Mouse (Mus musculus): ENCODE measurements around the gene Gm3448. TPM values are rescaled to one million over a fixed set of nuclear protein-coding genes. Genes with fewer than 3 reads are reported as not detected.
"Not testable (repeated sequence)": the region's sequence is repeated elsewhere in the genome, so short reads cannot be mapped to it uniquely, and the experiment has no call there.

The Gm3448 gene
- polyA plus RNA-seq, 1 experiment = 0.14 TPM

DNA sequence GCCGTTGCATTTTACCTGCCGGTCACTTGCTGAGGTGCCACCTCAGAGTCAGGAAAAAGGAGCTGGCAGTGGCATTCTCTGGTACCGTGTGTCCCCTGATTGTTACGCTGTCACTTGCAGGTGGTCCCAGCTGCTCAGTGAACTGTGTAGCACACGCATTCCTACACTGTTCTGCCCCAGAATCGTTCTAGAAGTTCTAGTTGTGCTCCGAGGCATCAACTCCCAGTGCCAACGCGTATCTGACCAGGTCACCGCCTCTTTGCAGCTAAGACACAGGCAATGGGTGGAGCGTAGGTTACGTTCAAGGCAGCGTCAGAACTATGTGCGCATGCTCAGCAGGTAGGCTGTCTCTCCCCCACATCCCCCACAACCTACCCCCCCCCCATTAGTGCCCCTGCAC, 18.3 kb upstream of the Gm3448 start:
- no peak for TF ChIP-seq CTCF (IDR thresholded peaks at IDR 0.05; ENCODE audit: extremely low read depth, insufficient read length, insufficient replicate concordance, low read depth, low read length)
- TF ChIP-seq POLR2A (IDR thresholded peaks at IDR 0.05; ENCODE audit: low read depth, low read length) = no peak
- Histone ChIP-seq H3K36me3 (ENCODE audit: control insufficient read depth, insufficient read depth, low read length) (peaks cover 43% of the 10 kb centered on the region), H3K4me3 (ENCODE audit: low read depth, low read length) (no peak overlapping the region), H3K27ac (ENCODE audit: insufficient read depth, low read depth, low read length) (no peak overlapping the region), H3K27me3 (ENCODE audit: control insufficient read depth, insufficient read depth, low read length) (no peaks in the 10 kb centered on the region), H3K4me1 (ENCODE audit: control insufficient read depth, insufficient read depth, insufficient read length, low read length) (no peaks in the 10 kb centered on the region)
- 94% methylated on average over 14 of the region's 14 CpGs for WGBS

DNA sequence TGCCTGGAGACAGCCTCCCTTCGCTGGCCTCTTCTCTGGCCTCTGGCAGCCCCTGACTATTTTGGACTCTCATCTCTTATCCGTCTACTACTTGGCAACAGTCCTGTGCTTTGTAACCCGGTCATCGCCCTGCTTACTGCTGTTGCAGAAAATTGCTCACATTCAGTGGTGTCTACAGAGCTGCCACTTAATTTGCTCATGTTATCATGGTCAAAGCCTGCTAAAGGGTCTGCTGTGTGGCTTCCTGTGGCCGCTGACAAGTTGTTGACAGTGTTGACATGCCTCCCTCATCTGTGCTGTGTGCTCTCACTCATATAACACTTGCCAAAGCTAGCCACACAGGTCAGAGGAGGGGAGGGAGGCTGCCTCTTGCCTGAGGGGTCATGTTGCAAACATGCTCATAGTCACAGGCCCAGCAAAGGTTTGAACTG, 16.8 kb upstream of the Gm3448 start:
- TF ChIP-seq POLR2A (IDR thresholded peaks at IDR 0.05; ENCODE audit: low read depth, low read length) (no peak), CTCF (IDR thresholded peaks at IDR 0.05; ENCODE audit: extremely low read depth, insufficient read length, insufficient replicate concordance, low read depth, low read length) (no peak)
- H3K4me1 ChIP-seq (ENCODE audit: control insufficient read depth, insufficient read depth, insufficient read length, low read length) = no peaks in the 10 kb centered on the region
- H3K36me3 ChIP-seq (ENCODE audit: control insufficient read depth, insufficient read depth, low read length) = peaks cover 43% of the 10 kb centered on the region
- H3K27me3 ChIP-seq (ENCODE audit: control insufficient read depth, insufficient read depth, low read length) = no peaks in the 10 kb centered on the region
- no peak overlapping the region for H3K27ac ChIP-seq (ENCODE audit: insufficient read depth, low read depth, low read length)
- H3K4me3 ChIP-seq (ENCODE audit: low read depth, low read length) = no peak overlapping the region
- 79% methylated on average over 5 of the region's 5 CpGs for WGBS

DNA sequence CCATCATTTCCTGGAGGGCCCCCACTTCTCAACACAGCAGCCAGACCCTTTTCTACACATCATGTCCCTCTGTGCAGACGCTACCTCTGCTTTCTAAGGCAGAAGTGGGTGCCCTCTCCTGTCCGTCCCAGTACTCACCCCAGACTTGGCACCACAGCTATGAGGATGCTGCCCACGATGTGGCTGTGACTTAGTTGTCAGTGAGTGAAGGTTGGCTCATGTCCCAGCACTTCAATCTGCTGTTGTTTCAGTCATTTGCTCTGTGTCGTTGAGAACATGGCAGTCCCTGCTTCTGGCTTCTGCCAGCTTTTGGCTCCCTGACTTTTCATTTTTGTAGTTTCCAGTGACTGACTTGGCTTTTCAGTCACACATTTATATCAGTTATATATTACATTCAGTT, 14.6 kb upstream of the Gm3448 start:
- no peak for TF ChIP-seq CTCF (IDR thresholded peaks at IDR 0.05; ENCODE audit: extremely low read depth, insufficient read length, insufficient replicate concordance, low read depth, low read length)
- no peak for TF ChIP-seq POLR2A (IDR thresholded peaks at IDR 0.05; ENCODE audit: low read depth, low read length)
- Histone ChIP-seq H3K27ac (ENCODE audit: insufficient read depth, low read depth, low read length) (no peak overlapping the region), H3K4me1 (ENCODE audit: control insufficient read depth, insufficient read depth, insufficient read length, low read length) (no peaks in the 10 kb centered on the region), H3K27me3 (ENCODE audit: control insufficient read depth, insufficient read depth, low read length) (no peaks in the 10 kb centered on the region), H3K4me3 (ENCODE audit: low read depth, low read length) (no peak overlapping the region), H3K36me3 (ENCODE audit: control insufficient read depth, insufficient read depth, low read length) (peaks cover 32% of the 10 kb centered on the region)
- WGBS = 82% methylated on average over 4 of the region's 4 CpGs

DNA sequence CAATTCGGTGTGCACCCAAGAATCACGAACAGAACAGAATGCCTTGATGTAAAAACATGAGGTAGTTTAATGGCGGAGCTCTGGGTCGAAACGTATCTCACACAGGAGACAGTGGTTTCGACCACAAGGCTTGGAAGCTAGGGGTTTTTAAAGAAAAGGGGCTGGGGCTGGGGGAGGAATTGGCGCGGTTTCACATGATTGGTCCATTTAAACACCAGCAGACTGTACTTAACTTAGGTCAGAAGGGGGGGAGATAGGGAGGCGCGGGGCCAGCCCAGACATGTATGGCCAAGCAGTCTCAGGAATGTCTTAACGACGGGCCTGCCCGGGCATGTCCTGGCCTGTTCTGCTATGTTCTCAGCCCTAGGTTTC, 12.5 kb upstream of the Gm3448 start:
- WGBS = 92% methylated on average over 12 of the region's 13 CpGs
- H3K4me3 ChIP-seq (ENCODE audit: low read depth, low read length); H3K4me1 ChIP-seq (ENCODE audit: control insufficient read depth, insufficient read depth, insufficient read length, low read length); H3K27ac ChIP-seq (ENCODE audit: insufficient read depth, low read depth, low read length); H3K27me3 ChIP-seq (ENCODE audit: control insufficient read depth, insufficient read depth, low read length): not testable (repeated sequence)
- H3K36me3 ChIP-seq (ENCODE audit: control insufficient read depth, insufficient read depth, low read length) = peaks cover 19% of the 10 kb centered on the region

DNA sequence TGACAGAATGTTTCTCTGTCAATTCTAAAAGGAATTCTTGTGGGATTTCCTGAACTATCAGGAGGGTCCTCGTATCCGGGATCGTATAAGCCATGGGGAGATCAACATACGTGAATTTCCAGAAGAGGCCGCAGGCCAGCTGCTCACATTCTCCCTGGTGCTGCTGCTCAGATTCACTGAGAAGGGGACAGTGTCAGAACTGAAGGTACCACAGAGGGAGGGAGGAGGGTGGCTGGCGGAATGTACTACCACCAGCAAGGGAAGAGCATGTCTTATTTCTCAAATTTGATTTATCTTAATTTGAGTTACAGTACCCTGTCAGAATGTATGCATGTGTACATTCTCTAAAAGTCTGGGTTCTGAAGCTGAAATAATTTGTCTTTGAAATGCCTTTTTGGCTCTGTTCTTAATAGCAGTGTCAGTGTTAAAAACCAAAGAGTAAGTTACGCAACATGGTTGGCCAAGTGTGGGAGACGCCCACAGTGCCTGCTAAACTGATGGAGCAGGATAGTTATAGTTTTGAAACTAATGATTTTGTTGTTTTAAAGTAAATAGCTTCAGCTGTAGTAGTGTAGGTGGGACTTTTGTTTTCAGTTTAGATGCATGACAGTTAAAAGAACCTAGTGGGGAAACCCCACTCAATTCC, 12.0 kb upstream of the Gm3448 start:
- H3K4me1 ChIP-seq (ENCODE audit: control insufficient read depth, insufficient read depth, insufficient read length, low read length); H3K27me3 ChIP-seq (ENCODE audit: control insufficient read depth, insufficient read depth, low read length); H3K27ac ChIP-seq (ENCODE audit: insufficient read depth, low read depth, low read length); H3K4me3 ChIP-seq (ENCODE audit: low read depth, low read length): not testable (repeated sequence)
- WGBS = 97% methylated on average over 6 of the region's 8 CpGs
- H3K36me3 ChIP-seq (ENCODE audit: control insufficient read depth, insufficient read depth, low read length) = peaks cover 15% of the 10 kb centered on the region

DNA sequence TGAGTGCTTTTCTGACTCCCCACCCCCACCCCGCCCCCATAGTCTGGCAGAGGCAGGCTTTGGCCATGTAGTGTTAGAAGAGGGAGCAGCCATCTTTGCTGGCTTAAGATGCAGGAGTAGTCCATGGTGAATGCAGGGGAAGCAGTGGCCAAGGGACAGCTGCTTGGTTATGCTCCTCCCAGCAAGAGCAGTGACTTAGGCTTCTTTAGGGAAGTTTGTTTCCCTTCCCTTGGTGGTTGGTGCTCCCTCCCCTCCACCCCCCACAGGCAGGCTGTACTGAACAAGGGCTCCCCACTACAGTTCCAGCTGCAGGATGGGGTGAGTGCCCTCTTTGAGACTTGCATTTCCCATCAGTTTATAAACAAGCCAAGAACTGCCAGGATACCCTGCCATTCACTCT, 11.4 kb upstream of the Gm3448 start:
- not testable (repeated sequence) for H3K4me3 ChIP-seq (ENCODE audit: low read depth, low read length); H3K27me3 ChIP-seq (ENCODE audit: control insufficient read depth, insufficient read depth, low read length); H3K27ac ChIP-seq (ENCODE audit: insufficient read depth, low read depth, low read length); H3K4me1 ChIP-seq (ENCODE audit: control insufficient read depth, insufficient read depth, insufficient read length, low read length)
- 74% methylated on average over 1 of the region's 1 CpGs for WGBS
- H3K36me3 ChIP-seq (ENCODE audit: control insufficient read depth, insufficient read depth, low read length) = peaks cover 14% of the 10 kb centered on the region

DNA sequence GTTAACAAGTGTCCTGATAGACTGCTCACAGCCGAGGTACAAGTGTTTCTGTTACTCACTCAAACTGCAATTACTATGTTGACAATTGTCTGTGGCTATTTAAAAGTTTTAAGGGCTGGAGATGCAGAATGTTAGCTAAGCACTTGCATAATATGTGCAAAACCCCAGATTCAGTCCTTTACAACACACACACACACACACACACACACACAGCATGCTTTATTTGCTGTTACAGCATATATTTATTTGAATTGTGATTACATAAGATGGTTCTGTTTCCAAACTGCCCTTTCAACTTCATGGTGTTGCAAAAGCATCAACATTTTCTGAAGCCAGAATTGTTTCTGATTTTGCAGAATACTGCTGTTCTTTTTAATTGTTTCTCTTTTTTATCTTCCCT, 9.0 kb upstream of the Gm3448 start:
- not testable (repeated sequence) for H3K4me3 ChIP-seq (ENCODE audit: low read depth, low read length); H3K27me3 ChIP-seq (ENCODE audit: control insufficient read depth, insufficient read depth, low read length); H3K36me3 ChIP-seq (ENCODE audit: control insufficient read depth, insufficient read depth, low read length); H3K4me1 ChIP-seq (ENCODE audit: control insufficient read depth, insufficient read depth, insufficient read length, low read length); H3K27ac ChIP-seq (ENCODE audit: insufficient read depth, low read depth, low read length)
- WGBS = no CpG with 5 or more reads among the region's 1 CpGs

DNA sequence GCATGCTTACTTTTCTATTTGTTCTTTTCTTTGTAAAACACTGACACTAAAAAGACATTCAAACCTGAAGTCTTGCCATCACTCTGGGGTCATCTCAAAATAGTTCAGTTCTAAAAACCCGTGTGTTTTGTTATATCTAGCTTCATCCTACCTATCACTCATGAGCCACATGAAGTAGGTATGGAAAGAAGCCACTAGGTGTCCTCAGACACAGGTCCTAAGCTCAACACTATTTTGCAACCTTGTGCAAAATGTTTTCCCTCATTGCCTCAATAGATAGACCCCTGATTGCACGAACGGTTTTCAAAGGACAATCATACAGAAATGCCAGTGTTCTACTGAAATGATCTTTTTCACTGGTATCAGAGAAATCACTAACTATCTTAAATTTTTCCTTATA, 882 bp downstream of the Gm3448 start:
- no CpG with 5 or more reads among the region's 3 CpGs for WGBS

DNA sequence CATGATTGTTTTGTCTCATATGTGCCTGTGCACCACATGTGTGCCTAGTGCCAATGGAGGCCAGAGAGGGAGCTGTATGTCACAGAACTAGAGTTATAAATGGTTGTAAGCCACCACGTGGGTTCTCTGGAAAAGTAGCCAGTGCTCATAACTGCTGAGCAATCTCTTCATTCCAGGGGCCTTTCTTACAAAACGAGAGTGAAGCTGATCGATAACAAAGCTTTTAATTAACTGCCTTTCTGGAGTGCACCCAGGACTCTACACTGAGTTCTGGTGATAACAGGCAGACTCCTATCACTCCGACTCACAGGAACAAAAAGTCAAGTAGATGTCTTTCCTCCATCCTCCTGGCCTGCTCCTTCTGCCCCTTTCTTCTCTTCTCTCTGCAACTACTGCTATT, 9.9 kb downstream of the Gm3448 start:
- not testable (repeated sequence) for H3K27me3 ChIP-seq (ENCODE audit: control insufficient read depth, insufficient read depth, low read length); H3K4me3 ChIP-seq (ENCODE audit: low read depth, low read length); H3K4me1 ChIP-seq (ENCODE audit: control insufficient read depth, insufficient read depth, insufficient read length, low read length); H3K27ac ChIP-seq (ENCODE audit: insufficient read depth, low read depth, low read length); H3K36me3 ChIP-seq (ENCODE audit: control insufficient read depth, insufficient read depth, low read length)
- no CpG with 5 or more reads among the region's 4 CpGs for WGBS

More for the DNA sequence above, 882 bp downstream of the Gm3448 start:
- not testable (repeated sequence) for H3K36me3 ChIP-seq (ENCODE audit: control insufficient read depth, insufficient read depth, low read length); H3K27me3 ChIP-seq (ENCODE audit: control insufficient read depth, insufficient read depth, low read length); H3K4me3 ChIP-seq (ENCODE audit: low read depth, low read length); H3K4me1 ChIP-seq (ENCODE audit: control insufficient read depth, insufficient read depth, insufficient read length, low read length); H3K27ac ChIP-seq (ENCODE audit: insufficient read depth, low read depth, low read length)

DNA sequence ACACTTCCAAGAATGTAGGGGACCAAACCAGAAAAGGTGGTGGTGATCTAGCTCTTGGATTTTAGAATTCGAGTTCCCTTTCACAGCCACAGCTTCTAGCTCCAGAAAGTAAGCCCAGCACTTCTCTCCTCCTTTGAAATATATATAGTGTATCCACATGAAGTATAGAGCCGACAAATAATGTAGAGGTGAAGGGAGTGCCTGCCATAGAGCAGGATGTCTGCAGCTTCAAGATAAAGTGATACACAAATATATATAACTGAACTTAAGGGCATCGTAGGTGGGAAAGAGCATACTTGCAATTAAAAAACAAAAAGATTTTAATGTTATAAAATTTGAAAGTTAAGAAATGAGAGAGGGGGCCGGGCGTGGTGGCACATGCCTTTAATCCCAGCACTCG, 15.8 kb downstream of the Gm3448 start:
- not testable (repeated sequence) for H3K36me3 ChIP-seq (ENCODE audit: control insufficient read depth, insufficient read depth, low read length); H3K4me3 ChIP-seq (ENCODE audit: low read depth, low read length)
- no CpG with 5 or more reads among the region's 6 CpGs for WGBS

DNA sequence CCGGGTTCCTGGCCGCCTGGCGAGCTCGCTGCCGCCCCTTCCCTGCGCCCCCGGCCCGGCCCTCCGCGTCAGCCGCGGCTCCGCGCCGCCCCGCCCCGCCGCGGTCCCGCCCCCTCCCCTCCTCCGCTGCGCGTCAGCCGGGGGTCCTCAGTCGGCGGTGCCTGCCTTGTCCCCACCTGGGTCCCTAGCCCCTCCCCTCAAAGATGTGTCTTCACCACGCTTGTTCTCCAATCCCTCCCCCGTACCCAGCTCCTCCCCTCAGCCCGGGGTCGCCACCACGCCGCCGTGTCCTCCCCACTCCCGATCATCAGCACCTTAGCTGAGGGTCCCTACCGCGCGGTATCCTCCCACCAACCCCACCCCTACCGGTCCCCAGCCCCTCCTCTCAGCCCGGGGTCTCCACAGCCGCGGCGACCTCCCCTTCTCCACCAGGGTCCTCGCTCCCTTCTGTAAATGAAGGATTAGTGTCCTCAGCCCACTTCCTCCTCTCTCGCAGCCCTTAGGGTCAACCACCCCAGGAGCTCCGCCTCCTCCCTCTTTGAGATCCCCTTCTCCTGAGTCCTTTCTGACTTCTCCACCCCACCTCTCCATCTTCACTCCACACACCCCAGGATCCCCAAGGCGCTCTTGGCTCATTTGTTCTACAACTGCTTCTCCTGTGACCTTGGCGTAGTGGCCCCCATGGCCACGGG, 16.7 kb downstream of the Gm3448 start:
- not testable (repeated sequence) for H3K4me1 ChIP-seq (ENCODE audit: control insufficient read depth, insufficient read depth, insufficient read length, low read length)
- no CpG with 5 or more reads among the region's 48 CpGs for WGBS

More for the DNA sequence above, 15.8 kb downstream of the Gm3448 start:
- not testable (repeated sequence) for H3K4me1 ChIP-seq (ENCODE audit: control insufficient read depth, insufficient read depth, insufficient read length, low read length); H3K27me3 ChIP-seq (ENCODE audit: control insufficient read depth, insufficient read depth, low read length); H3K27ac ChIP-seq (ENCODE audit: insufficient read depth, low read depth, low read length)

More for the DNA sequence above, 16.7 kb downstream of the Gm3448 start:
- H3K4me3 ChIP-seq (ENCODE audit: low read depth, low read length); H3K27me3 ChIP-seq (ENCODE audit: control insufficient read depth, insufficient read depth, low read length); H3K36me3 ChIP-seq (ENCODE audit: control insufficient read depth, insufficient read depth, low read length); H3K27ac ChIP-seq (ENCODE audit: insufficient read depth, low read depth, low read length): not testable (repeated sequence)
